Mouse (Mus musculus): ENCODE measurements around the gene Pcbd1.

Pcbd1 gene

GRCm38 (mm10) chr10:61089170-61090142, at the start of gene Pcbd1:
Gene Pcbd1 (plus strand): TSS chr10:61089331.
- DNase-seq (ENCODE audit: low spot score in 2 of 2): no peak

GRCm38 (mm10) chr10:61039657-61040056, 49.5 kb upstream of the Pcbd1 start:
- no peak for DNase-seq (ENCODE audit: low spot score in 2 of 2)

GRCm38 (mm10) chr10:61045081-61045480, 44.0 kb upstream of the Pcbd1 start:
- no peak for DNase-seq (ENCODE audit: low spot score in 2 of 2)

GRCm38 (mm10) chr10:61051993-61052613, 37.0 kb upstream of the Pcbd1 start:
- DNase-seq (ENCODE audit: low spot score in 2 of 2): peak; percentile 52 to 62

- no peak for DNase-seq (ENCODE audit: low spot score in 2 of 2)
Measured at GRCm38 (mm10) chr10:61056661-61057060, 32.5 kb upstream of the Pcbd1 start.

GRCm38 (mm10) chr10:61059101-61059500, 30.0 kb upstream of the Pcbd1 start:
- no peak for DNase-seq (ENCODE audit: low spot score in 2 of 2)

GRCm38 (mm10) chr10:61059543-61060110, 29.5 kb upstream of the Pcbd1 start:
- no peak for DNase-seq (ENCODE audit: low spot score in 2 of 2)

- no peak for DNase-seq (ENCODE audit: low spot score in 2 of 2)
Measured at GRCm38 (mm10) chr10:61063271-61063864, 25.8 kb upstream of the Pcbd1 start.

GRCm38 (mm10) chr10:61064635-61065034, 24.5 kb upstream of the Pcbd1 start:
- no peak for DNase-seq (ENCODE audit: low spot score in 2 of 2)

DNA sequence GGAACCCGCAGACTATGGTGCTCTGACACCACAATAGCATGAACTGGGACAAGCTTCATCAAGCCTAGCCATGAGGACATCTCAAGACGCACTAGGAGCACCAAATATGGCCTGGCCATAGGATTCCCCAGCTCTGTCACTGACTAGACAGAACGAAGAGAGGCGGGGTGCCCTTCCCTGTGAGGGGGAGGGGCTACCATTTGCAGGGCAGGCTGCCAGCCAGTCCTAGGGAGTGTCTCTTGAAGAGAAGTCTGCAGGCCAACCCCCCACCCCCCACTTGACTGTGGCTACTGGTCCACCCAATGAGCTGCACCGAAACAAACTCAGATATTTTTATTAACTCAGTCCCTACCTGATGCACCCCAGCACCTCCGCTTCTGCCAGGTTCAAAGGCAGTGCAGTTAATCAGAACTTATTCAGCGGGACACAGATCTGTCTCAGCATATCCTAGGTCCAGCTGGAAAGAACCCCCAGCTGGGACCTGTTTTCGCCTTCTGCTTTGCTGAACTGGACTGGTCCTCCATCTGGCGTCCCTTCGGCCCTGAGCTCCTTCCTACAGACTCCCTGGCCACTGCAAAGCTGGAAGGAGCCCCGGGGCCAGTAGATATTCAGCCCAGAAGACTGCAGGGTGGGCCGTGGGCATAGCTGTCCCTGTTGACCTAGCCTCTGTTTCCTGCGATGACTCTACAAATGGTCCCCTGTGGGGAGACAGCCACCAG, 23.7 kb upstream of the Pcbd1 start:
- no peak for DNase-seq (ENCODE audit: low spot score in 2 of 2)

DNA sequence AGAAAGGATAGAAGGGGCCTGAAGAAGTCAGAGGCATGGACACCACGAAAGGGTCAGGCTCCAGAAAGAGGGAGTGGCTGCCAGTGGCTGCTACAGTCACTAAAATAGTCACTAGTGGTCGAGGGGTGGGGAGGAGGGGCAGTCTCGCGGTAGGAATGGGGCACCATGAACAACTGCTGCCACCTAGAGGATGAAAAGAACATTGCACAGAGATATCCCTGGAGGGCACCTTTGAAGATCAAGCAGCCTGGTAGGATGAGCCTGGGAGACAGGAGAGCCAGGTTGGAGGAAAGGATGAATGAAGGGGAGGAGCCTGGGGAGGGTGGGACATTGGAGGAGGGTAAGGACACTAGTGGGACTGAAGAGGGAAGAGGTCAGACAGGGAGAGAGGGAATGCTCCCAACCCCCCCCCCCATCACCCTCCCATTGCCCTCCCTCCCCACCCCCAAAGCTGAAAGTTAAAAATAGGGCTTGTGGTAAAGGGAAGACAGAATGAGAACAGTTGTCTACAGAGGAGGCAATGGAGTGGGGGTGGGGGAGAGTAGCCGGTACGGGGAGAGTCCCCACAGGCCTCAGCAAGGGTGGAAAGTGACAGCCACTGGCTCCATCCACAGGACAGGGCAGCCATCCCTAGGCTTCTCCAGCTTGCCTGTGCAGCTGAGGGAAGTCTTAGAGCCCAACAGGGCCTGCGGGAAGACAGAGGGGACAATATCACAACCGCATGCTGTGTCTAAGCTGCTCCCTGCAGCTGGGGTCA, 20.5 kb upstream of the Pcbd1 start:
- DNase-seq (ENCODE audit: low spot score in 2 of 2): peak in 1 of 2 experiments; percentile 28

GRCm38 (mm10) chr10:61069248-61069647, 19.9 kb upstream of the Pcbd1 start:
- DNase-seq (ENCODE audit: low spot score in 2 of 2): no peak

- peak; percentile 45 to 57 for DNase-seq (ENCODE audit: low spot score in 2 of 2)
Measured at GRCm38 (mm10) chr10:61072324-61072723, 16.8 kb upstream of the Pcbd1 start.

GRCm38 (mm10) chr10:61074643-61075042, 14.5 kb upstream of the Pcbd1 start:
- no peak for DNase-seq (ENCODE audit: low spot score in 2 of 2)

DNA sequence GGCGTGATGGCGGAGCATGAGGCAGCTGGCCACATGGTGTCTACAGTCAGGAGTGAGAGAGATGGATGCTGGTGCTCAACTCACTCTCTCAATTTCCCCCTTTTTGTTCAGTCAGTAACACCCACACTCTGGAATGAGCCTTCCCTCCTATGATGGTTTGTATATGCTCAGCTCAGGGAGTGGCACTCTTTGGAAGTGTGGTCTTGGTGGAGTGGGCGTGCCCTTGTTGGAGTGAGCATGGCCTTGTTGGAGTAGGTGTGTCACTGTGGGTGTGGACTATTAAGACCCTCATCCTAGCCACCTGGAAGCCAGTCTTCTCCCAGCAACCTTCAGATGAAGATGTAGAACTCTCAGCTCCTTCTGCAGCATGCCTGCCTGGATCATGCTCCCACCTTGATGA, 13.5 kb upstream of the Pcbd1 start:
- DNase-seq (ENCODE audit: low spot score in 2 of 2): no peak

DNA sequence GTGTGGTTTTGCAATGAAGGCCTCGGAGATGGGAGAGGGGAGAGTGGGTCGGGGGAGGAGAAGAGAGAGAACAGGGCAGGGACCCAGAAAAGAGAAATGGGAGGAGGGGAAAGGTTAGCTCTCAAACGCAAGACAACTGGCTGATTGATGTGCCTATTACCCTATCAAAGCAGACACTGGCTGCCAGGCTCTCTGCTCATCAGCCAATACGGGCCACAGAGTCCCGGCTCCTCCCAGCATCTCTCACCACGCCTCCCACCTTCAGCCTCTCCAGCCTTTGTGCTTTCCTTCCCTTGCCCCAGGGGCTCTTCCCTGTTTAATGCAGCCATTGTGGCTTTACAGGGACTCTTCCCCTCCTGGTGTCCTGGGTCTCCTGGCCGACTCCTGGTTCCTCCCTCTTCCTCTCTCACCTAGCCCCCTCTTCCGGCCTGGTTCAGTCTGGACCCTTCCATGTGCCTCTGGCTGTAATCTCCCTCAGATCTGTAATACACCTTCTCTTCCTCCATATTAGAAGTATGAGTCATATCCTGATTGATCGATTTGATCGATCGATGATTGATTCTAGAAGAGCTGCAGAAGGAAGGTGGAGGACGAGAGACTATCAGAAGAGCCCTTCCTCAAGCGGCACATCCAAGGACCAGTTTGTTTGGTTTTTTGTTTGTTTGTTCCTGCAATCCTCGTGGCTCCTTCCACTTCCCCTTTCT, 8.8 kb upstream of the Pcbd1 start:
- peak in 1 of 2 experiments; percentile 12 for DNase-seq (ENCODE audit: low spot score in 2 of 2)

DNA sequence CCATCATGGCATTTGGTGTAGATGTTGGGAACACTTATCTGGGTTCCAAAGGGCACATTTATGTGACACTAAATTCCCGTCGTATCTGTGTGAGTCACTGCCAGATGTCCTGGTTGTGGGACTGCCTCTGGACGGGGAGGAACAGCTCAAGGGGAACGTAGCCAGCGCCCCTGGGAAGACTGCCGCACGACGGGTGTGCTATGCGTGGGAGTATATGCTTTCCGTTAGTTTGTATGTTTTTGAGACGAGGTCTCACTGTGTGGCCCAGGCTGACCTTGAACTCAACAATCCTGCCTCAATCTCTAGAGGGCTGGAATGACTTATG, 8.2 kb upstream of the Pcbd1 start:
- DNase-seq (ENCODE audit: low spot score in 2 of 2): no peak

GRCm38 (mm10) chr10:61085364-61085763, 3.8 kb upstream of the Pcbd1 start:
- no peak for DNase-seq (ENCODE audit: low spot score in 2 of 2)

DNA sequence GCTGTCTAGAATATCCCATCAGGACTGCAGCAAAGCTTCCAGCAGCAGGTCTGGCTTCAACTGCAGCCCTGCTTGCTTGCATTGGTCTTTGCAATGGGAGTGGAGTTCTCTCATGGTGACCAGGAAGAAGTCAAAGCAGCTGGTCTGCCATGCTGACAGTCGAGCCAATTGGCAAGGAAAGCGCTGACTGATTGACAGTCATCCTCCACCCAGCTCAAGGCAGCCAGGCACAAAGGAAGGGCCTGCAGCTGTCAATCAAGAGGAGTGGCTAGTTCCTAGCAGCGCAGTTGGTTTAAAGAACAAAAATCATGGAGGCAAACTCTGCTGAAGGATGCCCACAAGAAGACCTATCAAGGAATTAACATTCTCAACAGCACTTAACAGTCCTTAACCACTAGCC, 2.6 kb upstream of the Pcbd1 start:
- no peak for DNase-seq (ENCODE audit: low spot score in 2 of 2)

DNA sequence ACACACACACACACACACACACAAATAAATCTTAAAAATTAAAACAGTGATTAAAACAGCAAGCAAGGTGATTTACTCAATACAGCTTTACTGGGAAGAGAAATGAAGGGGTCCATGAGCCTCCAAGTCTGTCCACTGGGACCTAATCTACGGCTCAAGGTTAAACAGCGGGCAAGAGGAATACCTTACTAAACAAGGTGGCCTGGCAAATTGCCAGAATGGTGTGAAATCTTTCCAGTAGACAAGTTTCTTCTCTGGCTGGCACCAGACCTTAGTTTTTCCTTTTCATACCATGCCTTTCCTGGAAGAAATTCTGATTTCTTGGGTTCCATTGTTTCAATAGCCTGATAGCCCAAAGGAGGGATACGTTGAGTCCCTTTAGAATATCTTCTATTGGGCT, 663 bp upstream of the Pcbd1 start:
- DNase-seq (ENCODE audit: low spot score in 2 of 2): no peak

Data from frontal cortex, postnatal 25 days (tissue).